Mouse (Mus musculus): ENCODE data around the gene Dock9.

DNA sequence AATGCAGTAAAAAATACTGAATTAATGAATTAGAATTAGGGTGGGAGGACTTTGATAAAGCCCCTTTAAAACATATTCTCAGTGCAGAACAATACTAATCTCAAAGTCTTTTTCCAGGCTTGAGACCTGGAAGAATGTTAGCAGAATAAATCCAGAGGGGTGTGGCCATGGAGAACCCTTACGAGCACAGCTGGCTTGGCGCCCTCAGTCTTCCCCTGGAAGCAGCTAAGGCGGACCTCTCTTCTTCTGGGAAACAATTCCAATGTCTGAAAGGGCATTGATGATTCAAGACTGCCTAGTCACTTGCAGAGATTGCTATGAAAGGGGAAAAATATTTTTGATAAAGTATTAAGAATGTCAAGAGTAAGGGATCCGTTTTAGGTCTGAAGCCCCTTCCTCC is 9.2 kb upstream of the Dock9 start:
- no peak for TF ChIP-seq POLR2A (IDR thresholded peaks at IDR 0.05; ENCODE audit: low read depth, low read length)
- TF ChIP-seq CTCF (conservative IDR thresholded peaks at IDR 0.05; ENCODE audit: insufficient read depth, insufficient read length, low read depth, low read length): no peak
